Comparison of ENCODE assay signal across 18 mouse cellular contexts in the genomic region with DNA sequence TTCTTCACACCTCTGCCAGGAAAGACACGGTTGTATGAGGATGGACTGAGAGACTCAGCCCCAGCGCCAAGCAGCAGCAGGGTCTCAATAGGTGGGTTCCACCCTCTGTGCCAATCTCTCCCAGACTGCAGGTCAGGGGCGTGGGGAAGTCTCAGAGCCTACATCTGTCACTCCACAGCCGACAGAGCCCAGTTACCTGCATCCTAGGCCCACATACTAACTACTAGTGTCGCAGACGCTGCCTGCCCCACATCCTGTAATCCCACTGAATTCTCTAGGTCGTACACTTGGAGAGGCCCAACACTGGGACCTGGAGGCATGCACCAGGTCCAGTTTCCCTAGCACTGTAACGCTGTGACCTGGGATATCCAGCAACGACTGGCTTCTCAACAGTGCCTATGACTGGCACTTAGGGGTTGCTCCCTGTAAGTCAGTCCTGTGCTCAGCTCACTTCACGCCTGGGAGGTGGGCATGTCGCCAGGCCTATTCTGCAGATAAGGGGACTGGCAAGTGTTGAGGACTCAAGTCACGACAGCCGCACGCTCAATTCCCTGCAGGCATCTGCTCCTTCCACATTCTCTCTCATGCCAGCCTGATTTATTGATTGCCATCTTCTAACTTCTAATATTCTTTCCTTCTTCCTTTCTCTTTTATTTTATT. TPM values are rescaled to one million over a fixed set of nuclear protein-coding genes. Genes with fewer than 3 reads are reported as not detected.
DNase-seq lines count a peak whose midpoint lies in the region; ATAC-seq lines count a peak whose summit lies in the region.
"Had no signal": no experiment of that assay in that cellular context is flagged by ENCODE, and none has a peak within 500 bp of the region (broad histone marks: within the 10 kb centered on the region; RNA-seq: fewer than 3 reads in every experiment).

No protein-coding gene starts in this region.

- H3K27ac ChIP-seq in heart, embryonic 11.5 days (ENCODE audit: low read depth, low read length) = no peak overlapping the region
- H3K27ac ChIP-seq in midbrain, embryonic 14.5 days (replicated peaks; ENCODE audit: low read depth, low read length) = no peak overlapping the region
- no peak overlapping the region for H3K27ac ChIP-seq in midbrain, embryonic 16.5 days (ENCODE audit: low read length)
- H3K27ac ChIP-seq: hindbrain, embryonic 13.5 days; limb, embryonic 10.5 days; liver, embryonic 14.5 days; neural tube, embryonic 12.5 days; stomach, postnatal 0 days had no signal

- H3K27me3 ChIP-seq in heart, embryonic 11.5 days (ENCODE audit: control insufficient read depth, insufficient read depth, low read length) = peaks cover 9% of the 10 kb centered on the region
- H3K27me3 ChIP-seq in midbrain, embryonic 14.5 days (ENCODE audit: control insufficient read depth, insufficient read depth, low read length) = no peaks in the 10 kb centered on the region
- no peaks in the 10 kb centered on the region for H3K27me3 ChIP-seq in midbrain, embryonic 16.5 days (ENCODE audit: control insufficient read depth, insufficient read depth, low read depth, low read length)
- H3K27me3 ChIP-seq: hindbrain, embryonic 13.5 days; neural tube, embryonic 12.5 days had no signal

- H3K4me1 ChIP-seq in heart, embryonic 11.5 days (ENCODE audit: control insufficient read depth, insufficient read depth, low read length) = peaks cover 7% of the 10 kb centered on the region
- no peaks in the 10 kb centered on the region for H3K4me1 ChIP-seq in midbrain, embryonic 14.5 days (ENCODE audit: control insufficient read depth, insufficient read depth, low read length)
- H3K4me1 ChIP-seq in midbrain, embryonic 16.5 days (ENCODE audit: control insufficient read depth, insufficient read depth, low read length) = no peaks in the 10 kb centered on the region

- no peak overlapping the region for H3K4me3 ChIP-seq in heart, embryonic 11.5 days (ENCODE audit: low read depth, low read length)
- H3K4me3 ChIP-seq in midbrain, embryonic 14.5 days (replicated peaks; ENCODE audit: low read depth, low read length) = no peak overlapping the region
- H3K4me3 ChIP-seq in midbrain, embryonic 16.5 days (ENCODE audit: low read depth, low read length) = no peak overlapping the region
- H3K4me3 ChIP-seq: hindbrain, embryonic 13.5 days; limb, embryonic 10.5 days; neural tube, embryonic 12.5 days had no signal

- 59% methylated on average over 14 of the region's 14 CpGs for WGBS in heart, embryonic 11.5 days (ENCODE audit: insufficient replicate concordance)
- 76% methylated on average over 14 of the region's 14 CpGs for WGBS in midbrain, embryonic 14.5 days
- 73% methylated on average over 14 of the region's 14 CpGs for WGBS in midbrain, embryonic 16.5 days

- H3K36me3 ChIP-seq in heart, embryonic 11.5 days (ENCODE audit: control insufficient read depth, insufficient read depth, low read length) = no peaks in the 10 kb centered on the region
- no peaks in the 10 kb centered on the region for H3K36me3 ChIP-seq in midbrain, embryonic 14.5 days (ENCODE audit: control insufficient read depth, insufficient read depth, low read length)
- no peaks in the 10 kb centered on the region for H3K36me3 ChIP-seq in midbrain, embryonic 16.5 days (ENCODE audit: control insufficient read depth, insufficient read depth, low read length)
- H3K36me3 ChIP-seq: hindbrain, embryonic 13.5 days; limb, embryonic 10.5 days; neural tube, embryonic 12.5 days had no signal

- H3K4me2 ChIP-seq in heart, embryonic 11.5 days = no peak overlapping the region
- H3K4me2 ChIP-seq in midbrain, embryonic 14.5 days (ENCODE audit: low read length) = no peak overlapping the region
- no peak overlapping the region for H3K4me2 ChIP-seq in midbrain, embryonic 16.5 days (ENCODE audit: low read length)
- H3K4me2 ChIP-seq: hindbrain, embryonic 13.5 days; neural tube, embryonic 12.5 days had no signal

- DNase-seq in cerebellum, postnatal 10 days = peak; percentile 78 to 85
- DNase-seq in cerebellum, adult 11 months = no peak
- peak; percentile 76 to 78 for DNase-seq in heart, adult 18-20 months
- DNase-seq in midbrain, embryonic 14.5 days = peak; percentile 39
- DNase-seq in heart, postnatal 4 days = peak; percentile 74
- DNase-seq: B cell, adult 2 months; embryo, embryonic 11 days; kidney, adult 18-20 months; kidney, postnatal 25 days; spleen, adult 18-20 months; thymus, postnatal 4 days had no signal

- no peak overlapping the region for H3K9ac ChIP-seq in heart, embryonic 11.5 days (ENCODE audit: low read depth, low read length)
- no peak overlapping the region for H3K9ac ChIP-seq in midbrain, embryonic 14.5 days (replicated peaks; ENCODE audit: low read length)
- no peak overlapping the region for H3K9ac ChIP-seq in midbrain, embryonic 16.5 days (ENCODE audit: low read depth, low read length)
- H3K9ac ChIP-seq: hindbrain, embryonic 13.5 days; liver, embryonic 14.5 days; neural tube, embryonic 12.5 days had no signal

- no peak for ATAC-seq in heart, embryonic 11.5 days (replicated peaks; ENCODE audit: insufficient number of reproducible peaks, low FRiP score, low TSS enrichment)
- ATAC-seq in midbrain, embryonic 14.5 days (ENCODE audit: low FRiP score, low TSS enrichment) = no peak
- ATAC-seq in midbrain, embryonic 16.5 days = no peak

- no peaks in the 10 kb centered on the region for H3K9me3 ChIP-seq in heart, embryonic 11.5 days (replicated peaks; ENCODE audit: control insufficient read depth, low read length)
- no peaks in the 10 kb centered on the region for H3K9me3 ChIP-seq in midbrain, embryonic 14.5 days (ENCODE audit: control insufficient read depth, low read length)
- H3K9me3 ChIP-seq in midbrain, embryonic 16.5 days (replicated peaks; ENCODE audit: control insufficient read depth, low read length, poor library complexity, severe bottlenecking) = no peaks in the 10 kb centered on the region
- H3K9me3 ChIP-seq: hindbrain, embryonic 13.5 days; limb, embryonic 10.5 days; neural tube, embryonic 12.5 days had no signal

RNA-seq across cellular contexts. Expression of a gene that starts 34.8 kb away (rescaled TPM):
- 1 to 10 TPM; 2.3 to 3.2 TPM for total RNA-seq in heart, adult 18-20 months (2021)
- polyA plus RNA-seq in heart, embryonic 11.5 days (2014; fragmentation: Nextera tagmentation; extraction: Ambion mirVana) = 1.4 and 1.5 TPM in 2 replicates
- polyA plus RNA-seq in midbrain, embryonic 14.5 days (2014; fragmentation: Nextera tagmentation; extraction: Ambion mirVana) = 1.2 and 1.6 TPM in 2 replicates
- 1.1 and 1.6 TPM in 2 replicates for polyA plus RNA-seq in midbrain, embryonic 16.5 days (2015; fragmentation: Nextera tagmentation; extraction: Ambion mirVana)
- 1 to 10 TPM; 3.4 to 4.7 TPM for total RNA-seq in heart, postnatal 4 days (2021)
- polyA plus RNA-seq: limb, embryonic 10.5 days had no signal

RNA-seq across cellular contexts. Expression of a gene that starts 49.4 kb away (rescaled TPM):
- total RNA-seq in heart, adult 18-20 months (2021) = 1 to 10 TPM; 9.2 to 9.7 TPM
- 0.36 and 0.39 TPM in 2 replicates for polyA plus RNA-seq in heart, embryonic 11.5 days (2014; fragmentation: Nextera tagmentation; extraction: Ambion mirVana)
- polyA plus RNA-seq in midbrain, embryonic 14.5 days (2014; fragmentation: Nextera tagmentation; extraction: Ambion mirVana) = 2.5 and 4.7 TPM in 2 replicates
- 5.9 and 6.5 TPM in 2 replicates for polyA plus RNA-seq in midbrain, embryonic 16.5 days (2015; fragmentation: Nextera tagmentation; extraction: Ambion mirVana)
- total RNA-seq in heart, postnatal 4 days (2021) = 1 to 10 TPM; 4.0 to 4.2 TPM
